Mouse (Mus musculus): ENCODE data around the gene Gm13212.
"Not testable (repeated sequence)": the region's sequence is repeated elsewhere in the genome, so short reads cannot be mapped to it uniquely, and the experiment has no call there.

Gene Gm13212

GRCm38 (mm10) chr4:145585078-145585477 is at the start of gene Gm13212:
TSS of gene Gm13212 (plus strand) at chr4:145585166.
- DNase-seq, result peak; percentile 59

GRCm38 (mm10) chr4:145543861-145544260 is 41.1 kb upstream of the Gm13212 start:
- not testable (repeated sequence) for DNase-seq

- DNase-seq, result not testable (repeated sequence)
These were observed 39.9 kb upstream of the Gm13212 start for GRCm38 (mm10) chr4:145545106-145545505.

GRCm38 (mm10) chr4:145545734-145546349 is 39.1 kb upstream of the Gm13212 start:
- not testable (repeated sequence) for DNase-seq

- not testable (repeated sequence) for DNase-seq
These were observed 38.5 kb upstream of the Gm13212 start for GRCm38 (mm10) chr4:145546477-145546876.

GRCm38 (mm10) chr4:145556680-145557079 is 28.3 kb upstream of the Gm13212 start:
- no peak for DNase-seq

GRCm38 (mm10) chr4:145559505-145560099 is 25.4 kb upstream of the Gm13212 start:
- DNase-seq, result no peak

GRCm38 (mm10) chr4:145564111-145564821 is 20.7 kb upstream of the Gm13212 start:
- DNase-seq, result no peak

- DNase-seq, result not testable (repeated sequence)
These were observed 14.5 kb upstream of the Gm13212 start for GRCm38 (mm10) chr4:145570461-145570860.

- not testable (repeated sequence) for DNase-seq
These were observed 8.3 kb upstream of the Gm13212 start for GRCm38 (mm10) chr4:145576623-145577022.

- DNase-seq, result not testable (repeated sequence)
These were observed 4.6 kb upstream of the Gm13212 start for GRCm38 (mm10) chr4:145580333-145580732.

- not testable (repeated sequence) for DNase-seq
These were observed 1.1 kb downstream of the Gm13212 start for GRCm38 (mm10) chr4:145586046-145586445.

GRCm38 (mm10) chr4:145594183-145594582 is 9.2 kb downstream of the Gm13212 start:
- DNase-seq, result not testable (repeated sequence)

- DNase-seq, result not testable (repeated sequence)
These were observed 9.8 kb downstream of the Gm13212 start for GRCm38 (mm10) chr4:145594798-145595197.

GRCm38 (mm10) chr4:145640416-145641185 is 55.6 kb downstream of the Gm13212 start:
- DNase-seq, result peak; percentile 37

GRCm38 (mm10) chr4:145670385-145670784 is 85.4 kb downstream of the Gm13212 start, which contains the start of gene Zfp980:
TSS of gene Zfp980 (plus strand) at chr4:145670685.
- DNase-seq, result not testable (repeated sequence)

GRCm38 (mm10) chr4:145674286-145674780 is 89.4 kb downstream of the Gm13212 start:
- DNase-seq, result peak; percentile 4
